Mouse (Mus musculus) embryonic facial prominence, embryonic 14.5 days (tissue): ENCODE measurements around the gene Dock4. TPM values are rescaled to one million over a fixed set of nuclear protein-coding genes. Genes with fewer than 3 reads are reported as not detected.
A peak's percentile ranks its signal among the peaks of the same experiment; 100 is the strongest.

ENCODE experiments used
- ATAC-seq: fragments of 200-750 bp; cut with Nextera tagmentation; 2 replicates; pipeline ENCODE4 v1.8.0; 2017; ENCODE audit warnings: low read depth, moderate number of reproducible peaks, moderate TSS enrichment
- DNase-seq: peaks from one replicate; pipeline ENCODE4 v3.0.0-alpha.2; 2015; ENCODE audit warnings: low spot score
- H3K27ac ChIP-seq: fragments of 300-500 bp; sonication (generic); replicated peaks from 2 replicates; pipeline ENCODE4 v1.5.1; 2014; ENCODE audit warnings: low read depth, mild to moderate bottlenecking, low read length, moderate library complexity
- H3K27me3 ChIP-seq: fragments of 300-500 bp; sonication (generic); replicated peaks from 2 replicates; pipeline ENCODE4 v1.6.1; 2014; ENCODE audit warnings: low read length; ENCODE audit not compliant: control insufficient read depth, insufficient read depth
- H3K36me3 ChIP-seq: fragments of 300-500 bp; sonication (generic); 2 replicates; pipeline ENCODE4 v1.6.1; 2014; ENCODE audit warnings: low read length, mixed read lengths; ENCODE audit not compliant: control insufficient read depth, insufficient read depth
- H3K4me1 ChIP-seq: fragments of 300-500 bp; sonication (generic); 2 replicates; pipeline ENCODE4 v1.6.1; 2014; ENCODE audit warnings: antibody characterized with exemption, low read length; ENCODE audit not compliant: control insufficient read depth, insufficient read depth
- H3K4me2 ChIP-seq: fragments of 300-500 bp; sonication (generic); 2 replicates; pipeline ENCODE4 v1.6.1; 2014; ENCODE audit warnings: low read depth, mild to moderate bottlenecking, low read length, moderate library complexity, mixed read lengths
- H3K4me3 ChIP-seq: fragments of 300-500 bp; sonication (generic); 2 replicates; pipeline ENCODE4 v1.5.1; 2014; ENCODE audit warnings: low read depth, mild to moderate bottlenecking, low read length
- H3K9ac ChIP-seq: fragments of 300-500 bp; sonication (generic); 2 replicates; pipeline ENCODE4 v1.6.1; 2014; ENCODE audit warnings: low read depth, mild to moderate bottlenecking, low read length, moderate library complexity, mixed read lengths
- H3K9me3 ChIP-seq: fragments of 300-500 bp; sonication (generic); 2 replicates; pipeline ENCODE4 v1.6.1; 2016; ENCODE audit warnings: low read length; ENCODE audit not compliant: control insufficient read depth
- WGBS: fragments of 180-500 bp; shearing (Covaris S2); extraction: QIAGEN DNeasy Blood & Tissue Kit; methylation state at CpG from one replicate; pipeline ENCODE4 v1.1.7; 2014; 5-methylcytosine and 5-hydroxymethylcytosine counted together
- polyA plus RNA-seq: library from polyadenylated mRNA; unstranded; fragments of >200 nt; fragmentation: Nextera tagmentation; extraction: Ambion mirVana; gene quantifications from 2 replicates; pipeline ENCODE4 v1.2.1, GENCODE M21; 2014

Dock4 gene
- polyA plus RNA-seq, 1 experiment from 2014 or later = 9.2 TPM

DNA sequence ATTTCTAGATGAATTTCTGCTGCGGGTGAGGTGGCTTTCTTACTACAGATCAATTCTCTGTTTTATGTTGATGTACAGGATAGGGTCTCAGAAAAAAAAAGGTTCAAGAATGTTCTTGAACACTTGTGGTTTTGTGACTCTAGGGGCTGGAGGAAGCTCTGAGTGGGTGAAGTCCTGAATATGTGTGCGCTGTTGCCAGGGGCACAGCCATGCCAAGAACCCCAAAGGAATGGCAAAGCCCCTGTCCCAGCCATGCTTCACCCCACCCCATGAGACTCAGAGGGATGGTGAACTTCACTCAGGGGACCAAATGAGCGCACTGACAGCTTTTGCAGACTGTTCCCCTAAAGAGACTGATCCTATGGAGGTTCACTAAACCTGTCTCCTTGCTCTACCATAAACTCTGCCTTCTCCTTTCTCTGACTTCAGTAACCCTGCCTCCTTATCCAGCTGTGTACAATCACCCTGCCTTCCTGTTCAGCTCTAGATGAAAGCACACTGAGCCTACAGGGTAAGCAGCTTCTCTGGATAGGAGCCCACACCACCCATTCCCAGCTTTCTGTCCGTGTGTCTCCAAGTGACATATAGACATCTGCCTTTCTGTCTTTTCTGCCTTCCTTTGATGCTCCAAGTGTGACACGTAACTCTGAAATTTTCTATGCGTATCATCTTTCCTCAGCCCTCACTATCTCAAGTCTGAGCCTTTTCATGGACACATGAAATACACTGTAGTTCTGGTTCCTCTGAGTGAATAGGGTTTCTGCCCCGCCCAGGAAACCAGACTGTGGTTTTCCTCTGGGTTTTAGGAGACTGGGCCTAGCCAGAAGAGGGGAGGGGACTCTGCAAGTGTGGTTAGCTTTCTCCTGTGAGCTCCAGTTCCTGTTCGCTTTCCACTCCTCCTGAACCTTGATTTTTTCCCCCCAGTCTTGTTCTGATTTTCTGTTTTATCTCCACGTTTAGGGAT lies 90.2 kb downstream of the Dock4 start:
- Histone ChIP-seq H3K36me3 (no peaks in the 10 kb centered on the region), H3K4me1 (peaks cover 18% of the 10 kb centered on the region), H3K27ac (peak overlapping the region; percentile 65), H3K9me3 (no peaks in the 10 kb centered on the region), H3K9ac (no peak overlapping the region), H3K4me3 (no peak overlapping the region), H3K4me2 (peak overlapping the region; percentile 14; the same call in 1 of the 2 replicates), H3K27me3 (no peaks in the 10 kb centered on the region)
- DNase-seq (peak; percentile 81), ATAC-seq (peak; percentile 72)
- 62% methylated on average over 9 of the region's 9 CpGs for WGBS

DNA sequence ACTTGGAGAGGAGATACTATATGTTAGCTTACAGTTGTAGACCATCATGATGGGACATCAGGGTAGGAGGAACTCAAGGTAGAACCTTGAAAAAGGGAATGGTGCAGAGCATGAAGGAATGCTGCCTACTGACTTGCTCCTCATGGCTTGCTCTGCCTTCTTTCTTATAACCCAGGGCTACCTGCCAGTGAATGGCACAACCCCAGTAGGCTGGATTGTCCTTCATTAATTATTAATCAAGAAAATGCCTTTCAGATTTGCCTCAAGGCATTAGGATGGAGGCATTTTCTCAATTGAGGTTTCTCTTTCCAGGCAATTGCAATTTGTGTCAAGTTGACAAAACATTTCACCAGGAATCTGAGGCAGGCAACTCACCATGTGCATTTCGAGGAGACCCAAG lies 92.1 kb downstream of the Dock4 start:
- Histone ChIP-seq H3K36me3 (no peaks in the 10 kb centered on the region), H3K4me3 (no peak overlapping the region), H3K27me3 (no peaks in the 10 kb centered on the region), H3K9me3 (no peaks in the 10 kb centered on the region), H3K4me1 (peaks cover 13% of the 10 kb centered on the region), H3K4me2 (no peak overlapping the region), H3K9ac (no peak overlapping the region), H3K27ac (no peak overlapping the region)
- no peak for DNase-seq
- 72% methylated on average over 1 of the region's 1 CpGs for WGBS
- no peak for ATAC-seq

DNA sequence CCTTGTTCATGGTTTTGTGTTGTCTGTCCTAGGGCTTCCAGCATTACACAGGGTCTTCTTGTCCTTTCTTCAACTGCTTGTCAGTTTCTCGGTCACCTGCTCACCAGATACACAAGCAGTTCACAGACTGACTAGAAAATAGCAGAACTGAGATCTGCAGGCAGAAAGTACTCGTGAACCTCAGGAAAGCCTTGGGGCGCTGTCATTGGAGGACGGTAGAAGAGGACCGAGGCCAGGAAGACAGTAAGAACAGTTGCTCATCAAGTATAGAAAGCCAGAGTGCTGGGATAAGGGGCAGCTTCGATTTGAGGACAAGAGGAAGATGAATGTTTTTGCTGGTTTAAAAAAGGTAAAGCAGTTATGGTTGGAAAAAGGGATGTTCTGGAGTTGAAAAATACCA lies 92.6 kb downstream of the Dock4 start:
- WGBS = 82% methylated on average over 6 of the region's 6 CpGs
- DNase-seq (no peak), ATAC-seq (no peak)
- no peak overlapping the region for H3K4me3 ChIP-seq
- no peaks in the 10 kb centered on the region for H3K36me3 ChIP-seq
- peaks cover 13% of the 10 kb centered on the region for H3K4me1 ChIP-seq
- no peak overlapping the region for H3K9ac ChIP-seq
- H3K4me2 ChIP-seq = no peak overlapping the region
- H3K27me3 ChIP-seq = no peaks in the 10 kb centered on the region
- no peak overlapping the region for H3K27ac ChIP-seq
- no peaks in the 10 kb centered on the region for H3K9me3 ChIP-seq

DNA sequence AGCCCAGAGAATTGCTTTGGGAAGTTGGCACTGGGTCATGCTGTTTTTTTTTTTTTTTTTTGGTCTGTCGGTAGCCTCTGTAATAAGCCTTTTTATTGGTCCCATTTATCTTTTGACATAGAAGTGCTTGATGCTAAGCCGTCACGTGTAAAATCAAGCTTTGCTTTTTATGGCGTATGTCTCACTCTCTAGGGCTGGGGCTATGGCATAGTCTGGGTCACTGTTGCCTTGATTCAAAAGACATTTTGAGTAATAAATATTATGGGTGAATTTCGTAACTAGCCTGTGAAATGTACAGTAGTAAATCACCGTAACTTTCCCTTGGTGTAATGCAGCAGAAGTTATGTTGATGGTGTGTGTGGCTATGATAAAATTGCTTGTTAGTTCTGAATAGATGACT lies 93.0 kb downstream of the Dock4 start:
- H3K9ac ChIP-seq = no peak overlapping the region
- 87% methylated on average over 6 of the region's 6 CpGs for WGBS
- no peak overlapping the region for H3K27ac ChIP-seq
- DNase-seq (no peak), ATAC-seq (no peak)
- no peaks in the 10 kb centered on the region for H3K36me3 ChIP-seq
- no peaks in the 10 kb centered on the region for H3K9me3 ChIP-seq
- peaks cover 13% of the 10 kb centered on the region for H3K4me1 ChIP-seq
- H3K4me2 ChIP-seq = no peak overlapping the region
- no peak overlapping the region for H3K4me3 ChIP-seq
- H3K27me3 ChIP-seq = no peaks in the 10 kb centered on the region

DNA sequence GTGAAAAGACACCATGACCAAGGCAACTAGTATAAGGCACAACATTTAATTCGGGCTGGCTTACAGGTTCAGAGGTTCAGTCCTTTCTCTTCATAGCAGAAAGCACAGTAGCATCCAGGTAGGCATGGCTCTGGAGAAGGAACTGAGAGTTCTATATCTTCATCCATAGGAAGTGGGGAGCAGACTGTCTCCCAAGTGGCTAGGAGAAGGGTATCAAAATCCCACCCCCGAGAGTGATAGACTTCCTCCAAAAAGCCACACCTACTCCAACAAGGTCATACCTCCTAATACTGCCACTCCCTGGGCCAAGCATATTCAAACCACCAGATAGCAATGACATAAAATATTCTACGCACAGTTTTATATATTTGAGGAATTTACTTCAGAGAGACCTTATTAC lies 98.5 kb downstream of the Dock4 start:
- no peak overlapping the region for H3K4me2 ChIP-seq
- ATAC-seq = no peak
- no peak overlapping the region for H3K27ac ChIP-seq

DNA sequence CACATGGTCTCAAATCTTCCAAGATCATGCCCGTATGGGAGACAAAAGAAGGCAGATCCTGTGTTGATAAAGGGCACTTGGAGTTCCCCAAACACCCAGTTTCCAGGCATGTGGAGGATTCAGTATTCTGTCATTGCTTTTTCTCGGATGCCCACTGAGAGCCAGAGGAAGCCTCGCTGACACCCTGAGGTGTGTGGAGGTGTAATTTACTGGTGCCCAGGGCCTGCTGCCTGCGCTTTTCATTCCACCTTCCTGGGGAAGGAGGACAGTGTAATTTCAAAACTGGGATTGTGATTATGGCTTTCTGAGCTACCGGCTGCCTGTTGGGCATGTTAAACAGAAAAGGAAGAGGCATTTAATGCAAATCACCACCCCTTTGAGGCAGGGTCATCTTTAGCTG lies 101.1 kb downstream of the Dock4 start:
- ATAC-seq (no peak), DNase-seq (no peak)
- no peak overlapping the region for H3K9ac ChIP-seq
- H3K27me3 ChIP-seq = no peaks in the 10 kb centered on the region
- no peaks in the 10 kb centered on the region for H3K9me3 ChIP-seq
- WGBS = 58% methylated on average over 5 of the region's 5 CpGs
- no peak overlapping the region for H3K27ac ChIP-seq
- H3K4me2 ChIP-seq = no peak overlapping the region
- H3K36me3 ChIP-seq = no peaks in the 10 kb centered on the region
- H3K4me3 ChIP-seq = no peak overlapping the region
- no peaks in the 10 kb centered on the region for H3K4me1 ChIP-seq

More for the DNA sequence above, 98.5 kb downstream of the Dock4 start:
- WGBS = 84% methylated on average over 3 of the region's 3 CpGs
- Histone ChIP-seq H3K9me3 (no peaks in the 10 kb centered on the region), H3K27me3 (no peaks in the 10 kb centered on the region), H3K4me3 (no peak overlapping the region), H3K36me3 (no peaks in the 10 kb centered on the region), H3K9ac (no peak overlapping the region), H3K4me1 (no peaks in the 10 kb centered on the region)
- DNase-seq = no peak

DNA sequence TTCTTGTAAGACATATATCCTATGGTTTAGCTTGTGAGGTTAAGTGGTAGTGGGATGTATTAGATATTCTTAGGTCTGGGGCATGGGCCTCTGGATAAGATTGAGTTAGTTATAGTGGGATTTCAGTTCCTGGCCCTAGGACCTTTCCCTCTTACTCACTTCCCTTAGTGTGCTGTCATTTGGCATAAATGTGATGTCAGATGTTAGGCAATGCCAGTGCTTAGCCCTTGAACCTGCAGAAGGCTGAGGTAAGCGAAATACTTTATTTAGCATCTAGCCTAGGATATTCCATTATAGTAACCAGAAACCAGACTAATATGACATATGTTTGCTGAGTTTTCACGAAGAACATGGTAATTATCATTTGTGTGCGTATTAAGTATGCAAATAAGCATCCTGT lies 105.6 kb downstream of the Dock4 start:
- DNase-seq (no peak), ATAC-seq (no peak)
- Histone ChIP-seq H3K4me3 (no peak overlapping the region), H3K9ac (no peak overlapping the region), H3K27ac (no peak overlapping the region), H3K9me3 (no peaks in the 10 kb centered on the region), H3K36me3 (no peaks in the 10 kb centered on the region), H3K4me2 (no peak overlapping the region), H3K27me3 (no peaks in the 10 kb centered on the region), H3K4me1 (no peaks in the 10 kb centered on the region)
- WGBS = 91% methylated on average over 3 of the region's 3 CpGs

DNA sequence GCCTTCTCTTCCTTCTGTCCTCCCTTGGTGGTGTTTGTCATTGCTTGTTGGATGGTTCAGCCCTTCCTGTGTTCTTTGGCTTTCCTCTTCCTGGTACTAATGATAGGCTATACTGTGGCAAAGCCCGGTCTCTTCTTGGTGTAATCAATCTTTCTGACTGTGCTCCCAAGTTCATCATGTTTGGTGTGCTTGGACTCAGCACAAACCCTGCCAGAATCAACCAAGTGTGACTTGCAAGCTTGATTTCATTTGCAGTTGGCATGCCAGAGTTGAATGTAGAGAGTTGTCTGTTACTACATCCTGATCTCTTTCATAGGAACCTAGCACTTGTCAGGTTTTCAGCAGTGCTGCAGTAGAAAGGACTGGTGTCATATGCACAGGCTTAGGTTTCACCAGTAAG lies 106.4 kb downstream of the Dock4 start:
- no peaks in the 10 kb centered on the region for H3K27me3 ChIP-seq
- no peak overlapping the region for H3K4me3 ChIP-seq
- no peak overlapping the region for H3K27ac ChIP-seq
- no peaks in the 10 kb centered on the region for H3K4me1 ChIP-seq
- no peak overlapping the region for H3K9ac ChIP-seq
- no peak overlapping the region for H3K4me2 ChIP-seq
- WGBS = 70% methylated on average over 1 of the region's 1 CpGs
- H3K36me3 ChIP-seq = no peaks in the 10 kb centered on the region
- no peak for DNase-seq
- no peak for ATAC-seq
- no peaks in the 10 kb centered on the region for H3K9me3 ChIP-seq

DNA sequence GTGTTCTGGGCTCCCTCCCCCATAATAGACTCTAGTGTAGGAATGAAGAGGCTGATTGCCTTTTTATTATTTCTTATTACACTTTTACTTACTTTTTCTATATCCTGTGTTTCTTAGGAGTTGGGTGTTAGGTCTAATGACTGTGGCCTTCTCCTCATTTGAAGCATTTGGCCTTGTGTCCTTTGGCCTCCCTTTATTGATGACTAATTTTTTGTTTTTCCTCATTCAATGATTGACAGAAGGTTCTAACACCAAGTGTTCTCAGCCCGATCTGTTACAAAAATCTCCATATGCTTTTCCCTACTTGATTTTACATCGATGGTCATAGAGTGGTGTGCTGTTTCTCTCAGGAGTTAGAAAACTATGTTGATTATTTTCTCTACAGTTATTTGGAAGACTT lies 108.2 kb downstream of the Dock4 start:
- 93% methylated on average over 2 of the region's 2 CpGs for WGBS
- no peaks in the 10 kb centered on the region for H3K9me3 ChIP-seq
- no peak overlapping the region for H3K4me3 ChIP-seq
- H3K27me3 ChIP-seq = no peaks in the 10 kb centered on the region
- ATAC-seq (no peak), DNase-seq (no peak)
- no peak overlapping the region for H3K9ac ChIP-seq
- H3K4me1 ChIP-seq = no peaks in the 10 kb centered on the region
- no peak overlapping the region for H3K27ac ChIP-seq
- no peaks in the 10 kb centered on the region for H3K36me3 ChIP-seq
- H3K4me2 ChIP-seq = no peak overlapping the region
